ENCODE assay signal across 11 mouse cellular contexts in genomic region chr2:105188182-105188581, GRCm38 (mm10). TPM values are rescaled to one million over a fixed set of nuclear protein-coding genes. Genes with fewer than 3 reads are reported as not detected.
DNase-seq lines count a peak whose midpoint lies in the region; ATAC-seq lines count a peak whose summit lies in the region.
"Had no signal": no experiment of that assay in that cellular context is flagged by ENCODE, and none has a peak within 500 bp of the region (broad histone marks: within the 10 kb centered on the region; RNA-seq: fewer than 3 reads in every experiment).

No protein-coding gene starts in this region.

- intact Hi-C loops in gastrocnemius, postnatal 36 days (cut with DNase I): no loop called here

- peak; percentile 65 for ATAC-seq in megakaryocyte, adult 5-6 weeks (ENCODE audit: poor library complexity, severe bottlenecking)

- peak; percentile 5 for DNase-seq in adrenal gland, adult 2 months
- DNase-seq in adrenal gland, postnatal 25 days: no peak
- DNase-seq in layer of hippocampus, adult 9-10 months (ENCODE audit: low spot score): peak; percentile 3
- DNase-seq in layer of hippocampus, adult 8-10 months (ENCODE audit: low spot score in 2 of 2): no peak
- DNase-seq in ZHBTc4 (ENCODE audit: low read depth, low spot score): peak; percentile 66
- no peak for DNase-seq in gastrocnemius, postnatal 36 days
- DNase-seq in layer of hippocampus, postnatal 10 days (ENCODE audit: low spot score in 2 of 2): no peak
- DNase-seq: spleen, adult 18-20 months had no signal

RNA-seq across cellular contexts. Expression of gene Them7, which starts 35.9 kb away (rescaled TPM):
- under 1 TPM; 0.76 to 0.84 TPM for total RNA-seq in adrenal gland, adult 2 months (2021)
- 0.16 and 0.39 TPM in 2 replicates for polyA plus RNA-seq in adrenal gland, adult 2 months (2012; rRNA removed)
- 0.49 and 1.2 TPM in 2 replicates for total RNA-seq in adrenal gland, postnatal 25 days (2021)
- total RNA-seq in layer of hippocampus, adult 8-10 months (2022): not detected
- 0.65 TPM in 1 of 2 replicates, not detected in the other for total RNA-seq in megakaryocyte, adult 5-6 weeks (2015)
- total RNA-seq in megakaryocyte, adult 5-6 weeks (2017): 0.81 TPM in 1 of 2 replicates, not detected in the other
- not detected for total RNA-seq in gastrocnemius, postnatal 36 days (2021)
- total RNA-seq in layer of hippocampus, postnatal 10 days (2021): not detected
- polyA plus RNA-seq: C2C12; hindbrain, embryonic 14.5 days had no signal

Comparison
In these comparisons a context has a peak if more than half of its experiments do, and no peak if none do; other contexts are left out.
1. DNase-seq: peak in adrenal gland, adult 2 months (single experiment), layer of hippocampus, adult 9-10 months (single experiment) and ZHBTc4 (single experiment); none in adrenal gland, postnatal 25 days (single experiment), layer of hippocampus, adult 8-10 months (0 of 2), gastrocnemius, postnatal 36 days (0 of 2) and layer of hippocampus, postnatal 10 days (0 of 2).